Comparison of ENCODE assay signal across 14 mouse cellular contexts in the genomic region with DNA sequence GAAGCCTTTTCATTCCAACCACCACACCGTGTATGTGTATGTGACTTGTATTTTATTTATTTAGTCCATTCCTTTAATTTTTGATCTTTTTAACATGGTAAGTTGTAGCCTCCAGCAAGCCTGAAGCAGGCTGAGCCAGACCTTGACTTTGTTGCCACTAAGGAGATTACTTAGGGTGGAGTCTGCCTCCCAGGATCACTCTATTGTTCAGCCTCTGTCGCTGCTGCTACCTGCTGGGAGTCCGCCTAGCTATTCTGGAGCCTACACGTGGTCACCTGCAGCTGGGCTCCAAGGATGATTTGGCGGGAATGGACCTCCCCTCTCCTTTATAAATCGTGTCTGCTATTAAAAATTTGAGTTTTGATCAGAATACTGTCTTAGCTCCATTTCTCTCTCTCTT.
"Had no signal": no experiment of that assay in that cellular context is flagged by ENCODE, and none has a peak within 500 bp of the region (broad histone marks: within the 10 kb centered on the region; RNA-seq: fewer than 3 reads in every experiment).

No protein-coding gene starts in this region.

- ATAC-seq: midbrain, embryonic 16.5 days had no signal

- H3K9ac ChIP-seq: lung, embryonic 14.5 days; midbrain, embryonic 12.5 days; neural tube, embryonic 12.5 days; stomach, embryonic 15.5 days had no signal

- H3K9me3 ChIP-seq: stomach, embryonic 15.5 days had no signal

- H3K27me3 ChIP-seq: midbrain, embryonic 12.5 days; neural tube, embryonic 12.5 days; stomach, embryonic 15.5 days had no signal

- H3K4me2 ChIP-seq: lung, embryonic 14.5 days; midbrain, embryonic 12.5 days; neural tube, embryonic 12.5 days; stomach, embryonic 15.5 days had no signal

- H3K4me3 ChIP-seq: midbrain, embryonic 12.5 days; neural tube, embryonic 12.5 days; stomach, embryonic 15.5 days had no signal

- H3K4me1 ChIP-seq: midbrain, embryonic 12.5 days; neural tube, embryonic 12.5 days; stomach, embryonic 15.5 days had no signal

- H3K36me3 ChIP-seq: midbrain, embryonic 12.5 days; neural tube, embryonic 12.5 days; stomach, embryonic 15.5 days had no signal

- DNase-seq: lung, adult 18-20 months; lung, embryonic 14.5 days; lung, postnatal 10 days; lung, postnatal 4 days; midbrain, embryonic 14.5 days; right cerebral cortex, postnatal 14 days; thymus, adult 2 months; thymus, postnatal 25 days; thymus, postnatal 4 days had no signal

- H3K27ac ChIP-seq: midbrain, embryonic 12.5 days; neural tube, embryonic 12.5 days; stomach, embryonic 15.5 days; stomach, postnatal 0 days had no signal
